Mouse (Mus musculus) forebrain, embryonic 15.5 days (tissue): ENCODE results near the gene 6430550D23Rik. TPM values are rescaled to one million over a fixed set of nuclear protein-coding genes. Genes with fewer than 3 reads are reported as not detected.
A peak's percentile ranks its signal among the peaks of the same experiment; 100 is the strongest.

Source experiments
- ATAC-seq: fragments of 200-750 bp; cut with Nextera tagmentation; replicated peaks from 2 replicates; pipeline ENCODE4 v1.8.0; 2017; ENCODE audit warnings: mild to moderate bottlenecking, moderate TSS enrichment, moderate library complexity
- H3K27ac ChIP-seq: fragments of 300-500 bp; sonication (generic); replicated peaks from 2 replicates; pipeline ENCODE4 v1.5.1; 2015; ENCODE audit warnings: mild to moderate bottlenecking, inconsistent platforms
- H3K27me3 ChIP-seq: fragments of 300-500 bp; sonication (generic); 2 replicates; pipeline ENCODE4 v1.6.1; 2015; ENCODE audit warnings: inconsistent platforms
- H3K36me3 ChIP-seq: fragments of 300-500 bp; sonication (generic); 2 replicates; pipeline ENCODE4 v1.6.1; 2015; ENCODE audit warnings: mild to moderate bottlenecking, inconsistent platforms
- H3K4me1 ChIP-seq: fragments of 300-500 bp; sonication (generic); 2 replicates; pipeline ENCODE4 v1.6.1; 2015; ENCODE audit warnings: inconsistent platforms
- H3K4me2 ChIP-seq: fragments of 300-500 bp; sonication (generic); replicated peaks from 2 replicates; pipeline ENCODE4 v1.6.1; 2015; ENCODE audit warnings: mild to moderate bottlenecking, inconsistent platforms
- H3K4me3 ChIP-seq: fragments of 300-500 bp; sonication (generic); 2 replicates; pipeline ENCODE4 v1.5.1; 2015; ENCODE audit warnings: mild to moderate bottlenecking, inconsistent platforms
- H3K9ac ChIP-seq: fragments of 300-500 bp; sonication (generic); replicated peaks from 2 replicates; pipeline ENCODE4 v1.6.1; 2015; ENCODE audit warnings: mild to moderate bottlenecking, inconsistent platforms
- H3K9me3 ChIP-seq: fragments of 300-500 bp; sonication (generic); 2 replicates; pipeline ENCODE4 v1.6.1; 2016; ENCODE audit warnings: inconsistent platforms
- WGBS: fragments of 180-500 bp; shearing (Covaris S2); methylation state at CpG from one replicate; pipeline ENCODE4 v1.1.7; 2015; ENCODE audit warnings: mixed read lengths; 5-methylcytosine and 5-hydroxymethylcytosine counted together
- polyA plus RNA-seq: library from polyadenylated mRNA; unstranded; fragments of >200 nt; fragmentation: Nextera tagmentation; extraction: Ambion mirVana; gene quantifications from 2 replicates; pipeline ENCODE4 v1.2.1, GENCODE M21; 2015

The 6430550D23Rik gene
- polyA plus RNA-seq, 1 experiment from 2014 or later, result 1.8 TPM

DNA sequence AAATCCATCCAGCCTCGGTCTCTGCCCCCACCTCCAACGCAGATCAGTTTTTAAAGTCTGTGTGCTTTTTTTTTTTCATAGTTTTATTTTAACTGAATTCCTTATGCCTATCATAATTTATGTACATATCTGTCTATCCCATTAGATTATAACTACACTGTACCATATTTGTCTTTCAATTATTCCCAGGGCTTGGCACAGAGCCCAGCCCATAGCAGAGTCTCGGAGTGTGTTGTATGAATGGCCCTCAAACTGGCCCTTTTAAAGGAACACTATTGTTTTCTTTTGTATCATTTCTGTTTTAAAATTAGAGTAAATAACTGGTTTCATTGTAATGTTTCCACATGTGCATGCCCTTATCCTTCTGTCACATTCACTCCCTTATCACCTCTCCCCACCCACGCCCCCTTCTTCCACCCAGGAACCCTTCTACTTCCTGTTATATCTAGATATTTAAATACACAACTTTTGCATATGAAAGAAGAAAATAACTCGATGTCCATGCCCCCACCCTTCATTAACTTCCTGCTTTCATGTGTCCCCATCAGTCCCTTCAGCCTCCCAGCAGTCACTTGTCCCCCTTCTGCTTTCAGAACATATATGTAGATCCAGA is 60.3 kb downstream of the 6430550D23Rik start:
- no peak overlapping the region for H3K9ac ChIP-seq
- H3K27ac ChIP-seq, result no peak overlapping the region
- H3K27me3 ChIP-seq, result no peaks in the 10 kb centered on the region
- peaks cover 21% of the 10 kb centered on the region for H3K4me1 ChIP-seq
- WGBS, result 49% methylated on average over 5 of the region's 5 CpGs
- H3K9me3 ChIP-seq, result no peaks in the 10 kb centered on the region
- H3K4me2 ChIP-seq, result no peak overlapping the region
- no peak for ATAC-seq
- H3K4me3 ChIP-seq, result no peak overlapping the region
- no peaks in the 10 kb centered on the region for H3K36me3 ChIP-seq

DNA sequence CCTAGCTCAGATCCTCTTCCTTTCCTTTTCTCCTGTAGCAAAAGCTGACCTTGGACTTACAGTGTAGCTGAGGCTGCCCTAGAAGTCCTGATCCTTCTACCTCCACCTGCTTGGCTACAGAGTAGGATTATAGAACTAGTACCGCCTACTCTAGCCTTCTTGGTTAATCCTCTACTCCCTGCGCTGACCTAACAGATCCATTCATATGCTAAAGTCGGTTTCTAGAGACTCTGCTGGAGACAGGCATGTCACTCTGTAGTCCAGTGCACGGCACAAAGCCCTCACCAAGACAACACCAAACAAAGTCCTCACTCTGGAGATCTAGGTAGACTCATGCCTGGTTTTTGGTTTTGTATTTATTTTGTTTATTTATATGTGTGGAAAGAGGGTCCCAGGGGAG is 61.3 kb downstream of the 6430550D23Rik start:
- no peak overlapping the region for H3K4me2 ChIP-seq
- H3K36me3 ChIP-seq, result no peaks in the 10 kb centered on the region
- H3K4me3 ChIP-seq, result no peak overlapping the region
- H3K4me1 ChIP-seq, result peaks cover 21% of the 10 kb centered on the region
- H3K9me3 ChIP-seq, result no peaks in the 10 kb centered on the region
- H3K9ac ChIP-seq, result no peak overlapping the region
- H3K27ac ChIP-seq, result no peak overlapping the region
- WGBS, result 5% methylated on average over 4 of the region's 4 CpGs
- no peaks in the 10 kb centered on the region for H3K27me3 ChIP-seq
- no peak for ATAC-seq

DNA sequence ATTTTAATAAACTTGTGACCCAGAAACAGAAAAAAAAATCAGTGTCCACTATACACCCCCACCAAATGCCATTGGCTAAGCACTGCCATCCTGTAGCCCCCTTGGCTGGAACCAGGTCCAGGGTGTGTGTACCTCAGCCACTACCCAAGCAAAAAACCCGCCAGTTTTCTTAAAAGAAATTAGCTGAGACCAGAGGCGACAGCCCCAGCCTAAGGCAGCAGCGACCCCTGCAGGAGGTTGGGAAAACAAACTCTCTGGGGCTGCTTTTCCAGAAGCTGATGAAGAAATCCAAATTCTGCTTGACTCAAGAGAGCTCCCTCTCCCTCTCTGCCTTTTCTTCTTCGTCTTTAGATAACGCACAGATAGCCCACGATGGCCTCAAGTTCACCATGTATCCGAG is 61.7 kb downstream of the 6430550D23Rik start:
- Histone ChIP-seq H3K9me3 (no peaks in the 10 kb centered on the region), H3K4me1 (peaks cover 21% of the 10 kb centered on the region), H3K27me3 (no peaks in the 10 kb centered on the region), H3K9ac (no peak overlapping the region), H3K4me2 (no peak overlapping the region), H3K27ac (no peak overlapping the region), H3K4me3 (no peak overlapping the region), H3K36me3 (no peaks in the 10 kb centered on the region)
- WGBS, result 2% methylated on average over 7 of the region's 7 CpGs
- no peak for ATAC-seq

DNA sequence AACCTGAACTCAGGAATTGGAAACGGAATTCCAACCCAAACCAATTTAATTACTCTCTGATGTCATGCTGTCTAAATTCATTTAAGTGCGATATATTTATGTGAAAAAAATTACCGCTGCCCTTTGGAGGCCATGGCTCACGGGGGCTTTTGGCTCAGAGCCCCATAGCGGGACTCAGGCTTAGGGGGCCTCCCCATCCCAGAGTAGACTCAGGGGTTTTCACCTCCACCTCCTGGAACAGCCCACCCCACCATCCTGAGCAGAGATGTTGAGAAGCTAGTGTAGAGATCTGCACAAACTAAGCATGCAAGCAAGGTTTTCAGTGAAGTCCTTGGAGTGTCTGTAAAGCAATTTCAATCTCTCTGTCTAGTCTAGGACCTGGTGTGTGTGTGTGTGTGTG is 62.2 kb downstream of the 6430550D23Rik start:
- no peak for ATAC-seq
- Histone ChIP-seq H3K4me1 (peaks cover 21% of the 10 kb centered on the region), H3K9me3 (no peaks in the 10 kb centered on the region), H3K9ac (no peak overlapping the region), H3K36me3 (no peaks in the 10 kb centered on the region), H3K4me2 (peak overlapping the region; percentile 21; the same call in 1 of the 2 replicates), H3K4me3 (no peak overlapping the region), H3K27me3 (no peaks in the 10 kb centered on the region), H3K27ac (no peak overlapping the region)
- WGBS, result 38% methylated on average over 5 of the region's 5 CpGs

DNA sequence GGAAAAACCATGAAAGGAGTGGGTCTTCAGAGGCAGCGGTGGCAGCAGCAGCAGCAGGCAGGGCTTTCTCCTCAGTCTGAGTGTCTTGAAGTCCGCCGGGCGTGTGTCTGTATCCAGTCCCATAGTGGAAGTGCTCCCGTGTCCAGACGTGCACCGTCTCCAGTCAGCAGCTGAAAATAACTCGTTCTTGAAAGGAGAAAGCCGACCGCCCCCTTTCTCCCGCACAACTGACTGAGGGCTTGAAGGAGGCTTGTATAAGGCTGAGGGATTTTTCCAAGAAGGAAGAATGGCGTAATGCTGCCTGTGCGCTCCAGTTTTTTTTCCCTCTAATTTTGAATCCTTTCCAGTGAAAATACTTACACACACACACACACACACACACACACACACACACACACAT is 62.7 kb downstream of the 6430550D23Rik start, which contains the start of gene Gdf5:
Gene Gdf5, minus strand, starts transcription at position 244 of the 400 bp plus-strand sequence.
- Histone ChIP-seq H3K9ac (no peak within 1 kb of the TSS), H3K4me1 (peaks cover 21% of the 10 kb centered on the region), H3K4me2 (peak within 1 kb of the TSS; percentile 21; the same call in 1 of the 2 replicates), H3K27ac (no peak within 1 kb of the TSS; the same call in 1 of the 2 replicates), H3K27me3 (no peaks in the 10 kb centered on the region), H3K36me3 (no peaks in the 10 kb centered on the region), H3K4me3 (0 out of 2 replicates have a peak within 1 kb of the TSS, but pooled peaks have one; percentile 4), H3K9me3 (no peaks in the 10 kb centered on the region)
- ATAC-seq, result no peak
- WGBS, result 19% methylated on average over 13 of the region's 13 CpGs

DNA sequence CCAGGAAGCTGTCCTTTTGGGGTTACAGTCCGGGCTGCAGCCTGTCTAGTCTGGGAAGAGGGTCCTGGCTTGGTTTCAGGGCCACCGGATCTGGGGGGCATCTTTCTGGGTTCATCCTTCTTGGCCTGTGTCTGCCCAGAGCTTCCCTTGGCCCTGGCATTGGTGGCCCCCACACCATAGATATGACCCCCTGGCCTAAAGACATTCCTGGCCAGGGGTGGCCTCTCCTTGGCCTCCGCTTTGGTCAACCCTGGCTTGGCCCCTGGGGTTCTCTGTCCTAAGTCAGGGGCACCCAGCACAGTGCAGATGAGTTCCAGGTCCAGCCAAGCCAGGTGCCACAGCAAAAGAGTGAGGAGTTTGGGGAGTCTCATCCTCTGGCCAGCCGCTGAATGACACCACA is 63.1 kb downstream of the 6430550D23Rik start:
- Histone ChIP-seq H3K9me3 (no peaks in the 10 kb centered on the region), H3K4me3 (no peak overlapping the region), H3K9ac (no peak overlapping the region), H3K4me2 (0 out of 2 replicates have a peak overlapping the region, but pooled peaks have one; percentile 21), H3K4me1 (peaks cover 21% of the 10 kb centered on the region), H3K27me3 (no peaks in the 10 kb centered on the region), H3K27ac (no peak overlapping the region; the same call in 1 of the 2 replicates), H3K36me3 (no peaks in the 10 kb centered on the region)
- WGBS, result 79% methylated on average over 4 of the region's 4 CpGs
- no peak for ATAC-seq

DNA sequence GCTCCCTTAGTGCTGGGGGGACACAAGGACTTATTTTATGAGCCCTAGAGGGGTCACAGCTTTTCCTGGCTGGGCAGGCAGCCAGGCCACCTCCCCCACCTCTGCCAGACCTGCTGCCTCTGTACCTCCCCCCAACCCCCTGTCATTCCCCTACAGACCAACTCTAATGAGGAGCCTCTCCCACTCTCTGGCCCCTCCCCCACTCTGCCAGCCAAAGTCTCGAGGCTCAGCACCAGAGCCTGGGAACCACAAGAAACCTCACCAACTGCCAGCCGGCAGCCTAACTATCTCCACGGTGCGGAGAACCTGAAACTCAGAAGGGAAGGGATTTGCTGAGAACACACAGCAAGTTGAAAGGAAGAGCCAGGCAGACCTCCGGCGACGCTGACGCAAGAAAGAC is 64.3 kb downstream of the 6430550D23Rik start:
- 0 out of 2 replicates have a peak overlapping the region, but pooled peaks have one; percentile 24 for H3K4me2 ChIP-seq
- H3K9ac ChIP-seq, result no peak overlapping the region
- H3K4me1 ChIP-seq, result peaks cover 21% of the 10 kb centered on the region
- H3K27me3 ChIP-seq, result no peaks in the 10 kb centered on the region
- no peak overlapping the region for H3K4me3 ChIP-seq
- ATAC-seq, result no peak
- H3K9me3 ChIP-seq, result no peaks in the 10 kb centered on the region
- H3K36me3 ChIP-seq, result no peaks in the 10 kb centered on the region
- H3K27ac ChIP-seq, result no peak overlapping the region
- WGBS, result 2% methylated on average over 8 of the region's 8 CpGs

DNA sequence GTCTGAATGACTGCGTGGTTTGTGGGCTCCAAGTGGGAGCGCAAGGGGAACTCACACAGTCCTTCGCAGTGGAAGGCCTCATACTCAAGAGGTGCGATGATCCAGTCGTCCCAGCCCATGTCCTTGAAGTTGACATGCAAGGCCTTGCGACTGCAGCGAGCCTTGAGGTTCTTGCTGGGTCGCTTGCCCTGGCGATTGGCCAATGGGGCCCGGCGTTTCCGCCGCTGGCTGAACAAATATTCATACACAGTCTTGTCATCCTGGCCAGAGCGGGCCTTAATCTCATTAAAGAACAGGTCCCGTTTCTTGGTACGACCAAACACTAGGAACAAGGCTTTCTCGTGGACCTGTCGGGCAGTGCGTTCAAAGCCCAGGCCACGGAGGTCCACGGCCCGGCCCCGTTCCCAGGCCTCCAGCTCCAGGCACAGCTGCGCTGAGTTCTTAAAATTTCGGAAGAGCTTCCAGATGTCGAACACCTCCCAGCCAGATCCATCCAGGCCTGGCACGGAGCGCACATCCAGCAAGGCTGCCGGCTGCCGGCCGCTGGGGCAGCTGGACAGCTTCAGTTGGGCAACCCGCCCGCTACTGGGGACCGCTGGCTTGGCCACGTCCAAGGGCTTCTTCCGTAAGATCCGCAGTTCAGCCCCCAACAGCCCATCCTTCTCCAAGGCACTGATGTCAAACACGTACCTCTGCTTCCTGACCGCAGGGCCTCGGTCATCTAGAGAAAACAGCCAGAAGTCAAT is 65.9 kb downstream of the 6430550D23Rik start:
- H3K9ac ChIP-seq, result no peak overlapping the region
- no peaks in the 10 kb centered on the region for H3K27me3 ChIP-seq
- no peaks in the 10 kb centered on the region for H3K36me3 ChIP-seq
- H3K27ac ChIP-seq, result no peak overlapping the region
- 93% methylated on average over 40 of the region's 40 CpGs for WGBS
- no peak overlapping the region for H3K4me3 ChIP-seq
- no peak for ATAC-seq
- H3K4me1 ChIP-seq, result peaks cover 21% of the 10 kb centered on the region
- H3K4me2 ChIP-seq, result no peak overlapping the region
- no peaks in the 10 kb centered on the region for H3K9me3 ChIP-seq

DNA sequence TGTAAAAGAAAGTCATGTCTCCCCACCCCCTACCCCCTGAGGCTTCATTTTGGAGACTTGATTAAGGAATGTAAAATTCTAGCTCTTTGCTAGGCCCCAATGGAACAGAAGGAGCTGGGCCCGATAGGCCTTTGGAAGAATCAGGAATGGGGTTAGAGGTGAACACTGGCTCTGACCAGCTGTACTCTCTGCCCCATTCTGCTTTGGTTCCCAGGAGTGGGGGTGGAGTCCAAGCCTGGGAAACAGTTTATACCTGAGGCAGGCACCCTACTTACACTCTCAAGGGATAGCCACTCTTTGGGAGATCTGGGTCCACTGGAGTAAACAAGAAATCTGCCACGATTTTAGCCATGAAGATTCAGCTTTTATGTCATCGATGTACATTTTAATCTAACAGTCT is 67.1 kb downstream of the 6430550D23Rik start, which contains the start of gene Gm15557:
Gene Gm15557, plus strand, starts transcription at position 48 of the 400 bp plus-strand sequence.
- no peaks in the 10 kb centered on the region for H3K9me3 ChIP-seq
- peaks cover 21% of the 10 kb centered on the region for H3K4me1 ChIP-seq
- no peak within 1 kb of the TSS for H3K9ac ChIP-seq
- 82% methylated on average over 3 of the region's 3 CpGs for WGBS
- no peaks in the 10 kb centered on the region for H3K36me3 ChIP-seq
- H3K4me2 ChIP-seq, result no peak within 1 kb of the TSS
- H3K27ac ChIP-seq, result no peak within 1 kb of the TSS
- no peaks in the 10 kb centered on the region for H3K27me3 ChIP-seq
- no peak within 1 kb of the TSS for H3K4me3 ChIP-seq
- no peak for ATAC-seq

DNA sequence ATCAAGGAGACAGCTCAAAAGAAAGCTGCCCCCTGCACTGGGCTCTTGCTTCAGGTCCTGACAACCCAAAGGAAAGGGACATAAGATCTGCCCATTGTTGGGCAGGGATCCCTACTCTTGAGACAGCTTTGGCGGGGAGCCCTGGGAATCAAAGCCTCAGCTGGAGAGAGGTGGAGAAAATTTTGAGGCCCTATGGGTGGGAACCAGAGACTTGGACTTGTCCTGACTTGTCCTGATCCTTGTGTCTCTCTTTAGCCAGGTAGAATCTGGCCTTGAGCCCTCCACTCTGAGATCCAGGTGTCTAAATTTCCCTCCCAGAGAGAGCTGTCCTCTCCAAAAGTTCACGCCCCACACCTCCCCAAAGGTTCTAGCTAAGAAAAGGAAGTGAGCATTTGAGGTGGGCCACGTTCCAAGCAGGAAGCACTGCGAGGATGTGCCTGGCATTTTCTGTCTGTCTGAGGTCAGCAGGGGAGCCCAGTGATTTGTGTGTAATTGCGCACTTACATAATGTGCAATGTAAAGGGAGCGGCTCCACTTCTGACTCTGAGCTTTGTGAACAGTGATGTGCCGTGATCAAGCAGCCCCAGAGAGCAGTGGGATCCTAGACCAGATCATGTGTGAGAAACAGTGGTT is 67.8 kb downstream of the 6430550D23Rik start:
- H3K4me1 ChIP-seq, result peaks cover 15% of the 10 kb centered on the region
- WGBS, result 75% methylated on average over 7 of the region's 7 CpGs
- H3K36me3 ChIP-seq, result no peaks in the 10 kb centered on the region
- H3K27me3 ChIP-seq, result no peaks in the 10 kb centered on the region
- no peaks in the 10 kb centered on the region for H3K9me3 ChIP-seq
- H3K27ac ChIP-seq, result no peak overlapping the region
- no peak for ATAC-seq
- no peak overlapping the region for H3K4me3 ChIP-seq
- no peak overlapping the region for H3K4me2 ChIP-seq
- H3K9ac ChIP-seq, result no peak overlapping the region

DNA sequence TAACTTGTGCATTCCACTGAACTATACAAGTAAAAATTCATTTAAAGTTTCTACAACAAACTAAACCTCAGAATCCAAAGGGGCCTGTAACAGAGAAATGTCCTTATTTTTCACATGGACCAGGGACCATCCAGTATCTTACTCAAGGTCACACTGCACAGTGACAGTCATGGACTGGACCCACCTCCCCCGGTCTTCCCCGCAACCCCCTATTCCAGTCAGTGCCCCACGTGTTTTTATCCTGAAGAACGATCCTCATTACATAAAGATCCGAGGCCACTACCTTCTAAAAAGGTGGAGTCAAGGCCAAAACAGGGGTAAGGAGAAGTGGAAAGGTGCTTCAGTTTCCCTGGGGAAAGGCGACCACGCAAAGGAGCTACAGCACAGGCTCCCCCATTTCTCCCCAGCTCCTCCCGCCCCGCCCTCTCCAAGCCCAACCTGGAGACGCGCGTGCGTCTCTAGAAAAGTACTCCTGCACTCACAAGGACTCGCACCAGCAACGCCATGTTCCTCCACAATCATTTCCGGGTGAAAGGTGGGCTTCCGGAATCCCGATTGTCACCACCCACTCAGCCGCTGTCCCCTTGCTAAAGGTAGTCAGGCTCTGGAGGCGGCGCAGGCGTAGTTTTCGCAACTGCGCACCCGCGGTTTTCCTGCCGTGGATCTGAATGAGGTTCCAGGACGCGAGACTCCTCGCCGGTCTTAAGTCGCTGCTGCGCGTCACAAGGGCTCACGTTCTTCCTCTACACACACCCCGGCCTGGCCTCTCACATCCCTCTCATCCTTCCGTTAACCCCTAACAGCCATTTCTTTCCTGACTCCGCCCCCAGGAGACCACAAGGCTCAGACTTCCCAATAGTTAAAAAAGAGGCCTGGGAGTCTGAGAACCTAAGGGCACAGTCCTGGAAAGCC is 78.0 kb downstream of the 6430550D23Rik start, which contains the start of gene Uqcc1:
Gene Uqcc1, minus strand, starts transcription at position 780 of the 912 bp plus-strand sequence.
- Histone ChIP-seq H3K4me3 (peak within 1 kb of the TSS; percentile 66), H3K4me2 (peak within 1 kb of the TSS; percentile 76), H3K27ac (peak within 1 kb of the TSS; percentile 90), H3K9me3 (no peaks in the 10 kb centered on the region), H3K36me3 (no peaks in the 10 kb centered on the region), H3K27me3 (no peaks in the 10 kb centered on the region), H3K9ac (peak within 1 kb of the TSS; percentile 65), H3K4me1 (peaks cover 21% of the 10 kb centered on the region)
- ATAC-seq, result peak; percentile 96
- WGBS, result under 1% methylated on average over 38 of the region's 38 CpGs
